ENCODE assay signal across 7 mouse cellular contexts in genomic region chr10:42410748-42411537, GRCm38 (mm10).
A peak's percentile ranks its signal among the peaks of the same experiment; 100 is the strongest.
DNase-seq lines count a peak whose midpoint lies in the region; ATAC-seq and TF ChIP-seq lines count a peak whose summit lies in the region.

No protein-coding gene starts in this region.

- no peaks in the 10 kb centered on the region for H3K36me3 ChIP-seq in forebrain, postnatal 0 days (ENCODE audit: insufficient read depth)
- no peaks in the 10 kb centered on the region for H3K36me3 ChIP-seq in midbrain, embryonic 13.5 days

- H3K4me3 ChIP-seq in left cerebral cortex, adult 2 months = no peak overlapping the region
- H3K4me3 ChIP-seq in forebrain, postnatal 0 days (ENCODE audit: low read depth, low read length) = no peak overlapping the region
- H3K4me3 ChIP-seq in midbrain, embryonic 13.5 days (replicated peaks) = no peak overlapping the region

- intact Hi-C loops in left cerebral cortex, postnatal 14 days (cut with DNase I) = no loop called here
- intact Hi-C loops in left cerebral cortex, adult 2 months (cut with DNase I) = no loop called here

- H3K9ac ChIP-seq in forebrain, postnatal 0 days = no peak overlapping the region
- no peak overlapping the region for H3K9ac ChIP-seq in midbrain, embryonic 13.5 days (replicated peaks)

- H3K4me1 ChIP-seq in forebrain, postnatal 0 days (ENCODE audit: insufficient read depth) = no peaks in the 10 kb centered on the region
- peaks cover 2% of the 10 kb centered on the region; the same call in 1 of the 2 replicates for H3K4me1 ChIP-seq in midbrain, embryonic 13.5 days (replicated peaks)

- H3K27me3 ChIP-seq in forebrain, postnatal 0 days (ENCODE audit: insufficient read depth, low read length) = no peaks in the 10 kb centered on the region
- no peaks in the 10 kb centered on the region for H3K27me3 ChIP-seq in midbrain, embryonic 13.5 days

- ATAC-seq in forebrain, postnatal 0 days = peak; percentile 87
- 0 out of 2 replicates have a peak, but pooled peaks have one; percentile 27 for ATAC-seq in midbrain, embryonic 13.5 days

- H3K9me3 ChIP-seq in forebrain, postnatal 0 days (ENCODE audit: low read length) = no peaks in the 10 kb centered on the region
- no peaks in the 10 kb centered on the region for H3K9me3 ChIP-seq in midbrain, embryonic 13.5 days

- H3K4me2 ChIP-seq in forebrain, postnatal 0 days (ENCODE audit: low read depth) = no peak overlapping the region
- H3K4me2 ChIP-seq in midbrain, embryonic 13.5 days (replicated peaks) = no peak overlapping the region

- DNase-seq in left cerebral cortex, postnatal 14 days (ENCODE audit: low spot score in 2 of 2) = peak; percentile 39 to 44
- DNase-seq in left cerebral cortex, adult 2 months (ENCODE audit: extremely low spot score in 1 of 2, low spot score in 2 of 2) = no peak
- DNase-seq in forebrain, postnatal 0 days = peak; percentile 71
- DNase-seq in kidney, postnatal 10 days = peak; percentile 68
- DNase-seq in urinary bladder, postnatal 4 days (ENCODE audit: low spot score in 2 of 2) = no peak
- no peak for DNase-seq in thymus, postnatal 4 days

- no peak for TF ChIP-seq CTCF in left cerebral cortex, adult 2 months (IDR thresholded peaks at IDR 0.05)
- no peak for TF ChIP-seq CTCF in forebrain, postnatal 0 days (IDR thresholded peaks at IDR 0.05; ENCODE audit: low read depth)

- no peak overlapping the region for H3K27ac ChIP-seq in left cerebral cortex, adult 2 months
- H3K27ac ChIP-seq in forebrain, postnatal 0 days (ENCODE audit: low read depth, low read length) = peak overlapping the region; percentile 50; the same call in 1 of the 2 replicates
- H3K27ac ChIP-seq in midbrain, embryonic 13.5 days = no peak overlapping the region

- 31% methylated on average over 6 of the region's 6 CpGs for WGBS in forebrain, postnatal 0 days
- 75% methylated on average over 6 of the region's 6 CpGs for WGBS in midbrain, embryonic 13.5 days

Comparison
In these comparisons a context has a peak if more than half of its experiments do, and no peak if none do; other contexts are left out.
1. DNase-seq: peak in left cerebral cortex, postnatal 14 days (2 of 2), forebrain, postnatal 0 days (single experiment) and kidney, postnatal 10 days (single experiment); none in left cerebral cortex, adult 2 months (0 of 2), urinary bladder, postnatal 4 days (0 of 2) and thymus, postnatal 4 days (single experiment).